Mouse (Mus musculus) Muller cell, postnatal 12 days (primary cell): ENCODE data around the gene Cdkn2d.
"Not testable (repeated sequence)": the region's sequence is repeated elsewhere in the genome, so short reads cannot be mapped to it uniquely, and the experiment has no call there.

ENCODE experiments used
- DNase-seq: peaks from one replicate; pipeline ENCODE4 v3.0.0-alpha.2; 2015; ENCODE audit errors: inconsistent ontology term

The Cdkn2d gene

GRCm38 (mm10) chr9:21275727-21276126 lies 15.5 kb downstream of the Cdkn2d start:
- DNase-seq = no peak

DNA sequence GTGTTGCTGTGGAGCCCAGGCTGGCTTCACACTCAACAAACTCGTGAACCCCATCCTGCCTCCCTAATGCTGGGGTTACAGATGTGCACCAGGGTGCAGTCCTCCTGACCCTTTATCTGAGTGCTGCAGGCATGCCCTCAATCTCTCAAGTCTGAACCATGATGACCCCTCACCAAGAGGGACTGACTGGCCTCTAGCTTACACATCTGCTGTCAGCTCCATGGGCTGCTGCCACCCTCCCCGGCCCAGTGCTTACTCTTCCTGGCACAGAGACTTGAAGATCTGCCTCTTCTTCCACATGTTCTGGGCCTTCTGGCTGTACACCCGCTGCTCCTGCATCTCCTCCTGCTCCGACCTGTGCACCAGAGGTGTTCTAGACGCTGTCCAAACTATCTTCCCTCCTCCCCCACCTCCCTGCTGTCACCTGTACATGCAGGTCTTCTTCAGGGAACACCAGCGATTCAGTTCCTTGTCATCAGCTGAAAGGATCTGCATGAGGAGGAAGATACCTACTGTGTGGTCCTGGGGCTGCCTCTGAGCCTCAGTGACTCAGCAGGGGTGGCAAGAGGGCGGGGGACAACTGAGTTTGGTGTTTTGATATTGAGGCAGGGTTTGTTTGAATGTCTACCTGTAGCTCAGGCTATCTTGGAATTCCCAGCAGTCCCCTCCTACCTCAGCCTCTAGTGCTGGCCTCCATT lies 16.0 kb downstream of the Cdkn2d start:
- DNase-seq = no peak

DNA sequence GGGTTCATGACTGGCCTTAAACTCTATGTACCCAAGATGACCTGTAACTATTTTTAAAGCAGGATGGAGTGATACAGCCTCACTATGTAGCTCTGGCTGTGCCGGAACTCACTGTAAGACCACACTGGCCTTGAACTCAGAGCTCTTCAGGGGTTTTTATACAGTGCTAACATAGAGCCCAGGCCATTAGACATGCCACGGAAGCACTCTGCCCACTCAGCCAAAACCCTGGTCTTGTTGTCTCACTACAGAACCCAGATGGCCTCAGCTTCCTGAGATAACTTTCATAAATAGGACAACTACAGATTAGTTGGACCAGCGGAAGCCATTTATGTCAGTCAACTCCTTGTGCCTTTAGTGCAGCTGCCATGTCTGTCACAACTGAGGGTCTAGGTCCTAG lies 16.9 kb downstream of the Cdkn2d start:
- DNase-seq = no peak

- no peak for DNase-seq
Observed at GRCm38 (mm10) chr9:21273520-21274228, 17.5 kb downstream of the Cdkn2d start.

GRCm38 (mm10) chr9:21273094-21273493 lies 18.1 kb downstream of the Cdkn2d start:
- no peak for DNase-seq

DNA sequence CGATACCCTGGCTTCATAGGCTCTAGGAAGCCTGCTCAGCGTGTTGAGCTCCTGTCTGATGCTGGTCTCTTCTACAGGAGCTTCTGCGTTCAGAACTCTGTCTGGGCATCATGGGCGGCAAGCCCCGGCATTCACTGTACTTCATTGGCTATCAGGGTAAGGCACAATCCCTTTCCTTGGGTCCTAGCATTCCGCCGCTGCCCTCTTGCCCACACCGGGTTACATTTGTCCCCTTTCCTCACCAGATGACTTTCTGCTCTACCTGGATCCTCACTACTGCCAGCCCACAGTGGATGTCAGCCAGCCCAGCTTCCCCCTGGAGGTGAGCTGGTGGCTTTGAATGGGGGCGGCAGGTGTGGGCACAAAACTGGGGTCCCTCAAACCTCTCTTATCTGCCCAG lies 18.8 kb downstream of the Cdkn2d start:
- no peak for DNase-seq

DNA sequence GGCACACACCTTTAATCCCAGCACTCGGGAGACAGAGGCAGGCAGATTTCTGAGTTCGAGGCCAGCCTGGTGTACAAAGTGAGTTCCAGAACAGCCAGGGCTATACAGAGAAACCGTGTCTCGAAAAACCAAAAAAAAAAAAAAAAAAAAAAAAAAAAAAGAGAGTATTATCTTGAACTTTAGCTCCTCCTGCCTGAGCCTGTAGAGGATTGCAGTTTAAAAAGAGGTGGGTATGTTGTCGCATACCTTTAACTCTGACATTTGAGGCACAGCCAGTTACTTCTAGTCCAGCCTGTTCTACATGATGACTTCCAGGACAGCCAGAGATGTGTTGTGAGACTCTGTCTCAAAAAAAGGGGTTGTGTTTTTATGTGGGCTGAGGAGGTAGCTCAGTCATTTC lies 21.6 kb downstream of the Cdkn2d start:
- not testable (repeated sequence) for DNase-seq

DNA sequence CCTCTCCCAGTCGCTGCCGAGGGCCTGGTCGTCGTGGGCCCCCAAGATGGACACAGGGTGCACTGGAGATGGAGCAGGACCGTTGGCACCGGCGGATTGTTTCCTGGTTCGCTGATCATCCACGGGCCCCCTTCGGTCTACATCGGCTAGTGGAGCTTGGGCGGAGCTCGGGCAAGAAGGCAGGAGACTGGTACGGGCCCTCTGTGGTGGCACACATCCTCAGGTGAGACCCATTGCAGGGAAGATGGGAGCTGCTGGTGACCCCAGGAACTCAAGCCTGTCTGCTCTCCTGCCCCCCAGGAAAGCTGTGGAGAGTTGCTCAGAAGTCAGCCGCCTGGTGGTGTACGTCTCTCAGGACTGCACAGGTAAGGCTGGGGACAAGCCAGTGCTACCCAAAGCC lies 22.9 kb downstream of the Cdkn2d start:
- no peak for DNase-seq

- DNase-seq = no peak
Observed at GRCm38 (mm10) chr9:21266889-21267288, 24.3 kb downstream of the Cdkn2d start.

DNA sequence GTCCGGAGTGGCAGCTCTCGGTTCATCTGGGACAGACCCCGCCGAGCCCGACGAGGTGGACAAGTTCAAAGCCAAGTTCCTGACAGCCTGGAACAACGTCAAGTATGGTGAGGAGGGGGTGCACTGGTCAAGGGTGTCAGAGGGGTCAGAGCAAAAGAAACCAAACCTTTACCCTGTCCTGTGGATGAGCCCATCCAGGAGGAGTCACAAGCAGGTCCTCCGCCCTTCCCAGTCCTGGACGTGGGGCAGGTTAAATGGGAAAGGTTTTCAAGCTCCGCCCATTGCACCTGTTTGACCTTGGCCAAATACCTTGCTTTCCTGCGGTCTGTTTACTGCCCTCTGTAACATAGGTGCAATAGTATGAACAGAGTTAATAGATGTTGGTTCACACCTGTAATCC lies 25.6 kb downstream of the Cdkn2d start:
- DNase-seq = no peak

DNA sequence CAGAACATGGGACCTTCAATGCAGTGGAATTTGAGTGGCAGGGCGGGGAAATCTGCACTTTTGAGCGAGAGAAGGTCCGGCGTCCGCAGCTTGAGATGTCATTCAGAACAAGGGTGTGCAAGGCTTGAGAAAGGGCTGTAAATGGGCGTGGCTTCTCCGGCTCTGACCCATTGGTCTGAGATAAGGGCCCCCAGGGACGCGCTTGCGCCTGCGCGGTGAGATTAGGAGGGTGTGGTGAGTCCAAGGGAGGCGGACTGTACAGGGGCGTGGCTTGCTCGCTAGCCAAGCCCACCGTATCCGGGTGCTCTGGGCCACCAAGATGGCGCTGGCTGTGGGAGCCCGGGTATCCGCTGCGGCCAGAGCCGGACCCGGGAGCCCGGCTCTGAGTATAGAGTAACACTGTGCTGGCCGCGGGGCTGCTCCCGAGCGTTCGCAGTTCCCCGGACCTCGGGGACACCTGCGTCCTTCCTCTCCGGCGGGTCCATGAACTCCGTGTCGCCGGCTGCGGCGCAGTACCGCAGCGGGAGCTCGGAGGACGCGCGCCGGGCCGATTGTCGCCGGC lies 26.1 kb downstream of the Cdkn2d start, which contains the start of gene Atg4d:
Atg4d (plus strand) TSS at position 294 of the 562 bp plus-strand sequence.
- DNase-seq = peak; percentile 99

DNA sequence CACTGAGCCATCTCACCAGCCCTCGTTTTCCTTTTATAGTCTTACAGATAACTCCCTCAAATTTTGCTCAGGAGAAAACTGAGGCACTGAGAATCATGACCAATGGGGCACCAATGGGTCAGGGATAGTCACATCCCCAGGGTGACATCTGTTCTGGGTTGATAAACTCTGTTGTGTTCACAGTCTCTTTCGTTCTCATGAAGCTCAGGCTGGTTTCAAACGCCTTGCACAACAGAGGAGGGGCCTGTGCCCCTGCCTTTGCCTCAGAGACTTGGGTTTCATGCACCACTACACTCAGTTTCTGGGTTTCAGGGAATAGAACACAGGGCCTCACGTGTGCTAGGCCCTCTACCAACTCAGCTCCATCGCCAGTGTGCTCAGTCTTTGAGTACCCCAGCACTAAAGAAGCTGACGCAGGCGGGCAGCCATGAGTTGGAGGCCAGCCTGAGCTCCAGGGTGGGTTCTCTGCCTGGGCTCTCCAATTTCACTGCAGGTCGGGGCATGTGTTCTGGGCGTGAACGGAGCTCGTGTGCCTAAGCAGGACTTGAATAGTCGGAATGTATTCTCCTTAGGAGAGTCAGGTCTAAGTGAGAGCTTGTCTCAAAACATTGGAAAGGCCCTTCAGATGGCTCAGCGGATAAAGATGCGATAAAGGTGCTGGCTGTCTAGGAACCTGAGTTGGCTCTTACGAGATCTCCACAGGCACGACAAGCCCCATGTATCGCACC lies 26.8 kb downstream of the Cdkn2d start:
- no peak for DNase-seq

GRCm38 (mm10) chr9:21261831-21262230 lies 29.4 kb downstream of the Cdkn2d start:
- no peak for DNase-seq

GRCm38 (mm10) chr9:21260491-21261040 lies 30.6 kb downstream of the Cdkn2d start:
- DNase-seq = no peak

- not testable (repeated sequence) for DNase-seq
Observed at GRCm38 (mm10) chr9:21256349-21256748, 34.9 kb downstream of the Cdkn2d start.

- DNase-seq = no peak
Observed at GRCm38 (mm10) chr9:21254690-21255089, 36.5 kb downstream of the Cdkn2d start.

GRCm38 (mm10) chr9:21251116-21251735 lies 40.0 kb downstream of the Cdkn2d start:
- no peak for DNase-seq

DNA sequence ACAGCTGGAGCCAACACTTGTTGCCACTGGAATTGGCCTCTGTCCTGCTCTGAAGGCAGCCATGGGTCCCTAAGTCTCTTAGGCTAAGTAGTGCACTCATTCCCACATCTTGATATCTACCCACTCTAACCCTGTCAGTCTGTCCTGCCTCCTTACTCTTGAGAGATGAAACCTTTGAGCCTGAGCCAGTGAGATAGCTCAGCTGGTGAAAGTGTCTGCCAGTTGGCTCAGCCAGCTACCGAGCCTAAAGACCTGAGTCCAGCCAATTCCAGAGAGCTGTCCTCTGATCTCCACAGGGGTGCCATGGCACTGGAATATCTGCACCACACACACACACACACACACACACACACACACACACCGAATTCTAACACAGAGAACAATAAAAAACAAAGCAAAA lies 40.7 kb downstream of the Cdkn2d start:
- no peak for DNase-seq

DNA sequence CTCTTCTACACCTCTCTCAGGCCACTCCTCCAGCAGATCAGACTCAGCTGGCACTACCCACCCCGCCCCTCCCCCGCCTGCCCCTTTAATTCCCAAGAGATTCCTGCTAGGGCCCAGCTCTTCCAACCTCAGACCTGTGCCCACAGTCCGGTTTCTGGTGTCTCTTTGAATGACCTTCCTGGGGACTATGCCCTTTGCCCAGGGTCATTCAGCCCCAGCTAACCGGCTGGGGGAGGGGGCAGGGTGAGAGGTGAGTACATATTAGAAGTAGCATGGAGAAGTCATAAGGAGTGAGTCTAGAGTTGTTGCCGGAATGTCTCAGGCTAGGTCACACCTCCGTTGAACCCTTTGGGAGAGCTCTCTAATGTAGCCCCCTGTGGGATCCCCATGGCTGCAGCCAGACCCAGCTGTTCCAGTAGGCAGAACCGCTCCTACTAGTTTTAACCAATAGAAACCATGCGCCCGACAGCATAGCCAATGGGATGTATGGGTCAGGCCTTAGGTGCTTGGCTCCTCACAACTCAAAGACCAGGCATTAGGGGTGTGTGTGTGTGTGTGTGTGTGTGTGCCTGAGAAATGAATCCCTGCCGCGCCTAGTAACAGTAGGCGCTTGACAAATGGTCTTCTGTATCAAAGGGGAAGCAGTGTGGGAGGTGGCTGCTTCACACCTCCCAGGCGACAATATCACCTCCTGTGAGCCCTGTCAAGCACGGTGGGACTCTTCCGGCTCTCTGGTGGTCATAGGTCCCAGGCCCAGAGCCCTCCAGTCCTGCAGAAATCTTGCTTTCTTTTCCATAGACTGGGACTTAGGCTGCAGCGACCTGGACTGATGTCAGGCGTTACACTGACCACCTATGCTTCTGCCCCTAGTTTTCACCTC lies 41.3 kb downstream of the Cdkn2d start:
- no peak for DNase-seq

- DNase-seq = peak; percentile 21
Observed at GRCm38 (mm10) chr9:21248326-21248725, 42.9 kb downstream of the Cdkn2d start, which contains the start of gene S1pr5. Gene S1pr5, minus strand, starts transcription at chr9:21248443.
